Mouse (Mus musculus) thymus, adult 2 months (tissue): ENCODE data around the gene Ccdc77. TPM values are rescaled to one million over a fixed set of nuclear protein-coding genes. Genes with fewer than 3 reads are reported as not detected.

Experiments used
- DNase-seq: peaks from one replicate; pipeline ENCODE4 v3.0.0; 2021
- H3K27ac ChIP-seq: fragments of 200-500 bp; 2 replicates; pipeline ENCODE4 v1.5.1; 2012; ENCODE audit warnings: low read length, control low read depth; ENCODE audit not compliant: control insufficient read depth, insufficient read depth
- H3K27me3 ChIP-seq: fragments of 200-500 bp; 2 replicates; pipeline ENCODE4 v1.6.1; 2012; ENCODE audit warnings: mild to moderate bottlenecking, low read length, moderate library complexity, mixed read lengths; ENCODE audit not compliant: control insufficient read depth, insufficient read depth
- H3K36me3 ChIP-seq: fragments of 200-500 bp; 2 replicates; pipeline ENCODE4 v1.6.1; 2012; ENCODE audit warnings: mild to moderate bottlenecking, low read length, moderate library complexity; ENCODE audit not compliant: control insufficient read depth, insufficient read depth
- H3K4me1 ChIP-seq: fragments of 200-500 bp; replicated peaks from 2 replicates; pipeline ENCODE4 v1.6.1; 2012; ENCODE audit warnings: low read length; ENCODE audit not compliant: control insufficient read depth, insufficient read depth
- H3K4me3 ChIP-seq: fragments of 200-500 bp; 2 replicates; pipeline ENCODE4 v1.5.1; 2012; ENCODE audit warnings: mild to moderate bottlenecking, low read length, control low read depth, moderate library complexity; ENCODE audit not compliant: control insufficient read depth, insufficient read depth
- CTCF ChIP-seq: fragments of 200-500 bp; IDR thresholded peaks from 2 replicates; pipeline ENCODE4 v1.5.1; 2012; ENCODE audit warnings: mild to moderate bottlenecking, control low read depth, low read length, moderate library complexity, borderline replicate concordance; ENCODE audit not compliant: control insufficient read depth, poor library complexity, insufficient read depth; ENCODE audit errors: extremely low read depth
- POLR2A ChIP-seq: fragments of 200-500 bp; IDR thresholded peaks from 2 replicates; pipeline ENCODE4 v1.6.1; 2012; ENCODE audit warnings: mild to moderate bottlenecking, low read length, control low read depth, moderate library complexity; ENCODE audit not compliant: control insufficient read depth, poor library complexity, insufficient read depth; ENCODE audit errors: extremely low read depth
- WGBS: fragments of 180-500 bp; shearing (Covaris S2); methylation state at CpG from one replicate; pipeline ENCODE4 v1.1.7; 2018; 5-methylcytosine and 5-hydroxymethylcytosine counted together
- polyA plus RNA-seq: library from polyadenylated mRNA; depleted of rRNA; stranded (reverse); fragments of >200 nt; gene quantifications from 2 replicates; pipeline ENCODE4 v1.2.3, GENCODE M21; 2012

Gene Ccdc77
- polyA plus RNA-seq, 1 experiment: 7.6 TPM

- no peaks in the 10 kb centered on the region for H3K27me3 ChIP-seq
- 76% methylated on average over 3 of the region's 3 CpGs for WGBS
- H3K4me1 ChIP-seq: no peaks in the 10 kb centered on the region
- TF ChIP-seq POLR2A (no peak), CTCF (no peak)
- no peak for DNase-seq
- no peak overlapping the region for H3K4me3 ChIP-seq
- H3K27ac ChIP-seq: no peak overlapping the region
- H3K36me3 ChIP-seq: peaks cover 14% of the 10 kb centered on the region
These were observed 15.2 kb downstream of the Ccdc77 start for GRCm38 (mm10) chr6:120349018-120349417.

GRCm38 (mm10) chr6:120343992-120344391, 20.2 kb downstream of the Ccdc77 start:
- peaks cover 25% of the 10 kb centered on the region for H3K36me3 ChIP-seq
- no peak overlapping the region for H3K4me3 ChIP-seq
- H3K4me1 ChIP-seq: no peaks in the 10 kb centered on the region
- 92% methylated on average over 1 of the region's 1 CpGs for WGBS
- no peak overlapping the region for H3K27ac ChIP-seq
- H3K27me3 ChIP-seq: no peaks in the 10 kb centered on the region
- DNase-seq: no peak
- TF ChIP-seq CTCF: no peak
- no peak for TF ChIP-seq POLR2A

DNA sequence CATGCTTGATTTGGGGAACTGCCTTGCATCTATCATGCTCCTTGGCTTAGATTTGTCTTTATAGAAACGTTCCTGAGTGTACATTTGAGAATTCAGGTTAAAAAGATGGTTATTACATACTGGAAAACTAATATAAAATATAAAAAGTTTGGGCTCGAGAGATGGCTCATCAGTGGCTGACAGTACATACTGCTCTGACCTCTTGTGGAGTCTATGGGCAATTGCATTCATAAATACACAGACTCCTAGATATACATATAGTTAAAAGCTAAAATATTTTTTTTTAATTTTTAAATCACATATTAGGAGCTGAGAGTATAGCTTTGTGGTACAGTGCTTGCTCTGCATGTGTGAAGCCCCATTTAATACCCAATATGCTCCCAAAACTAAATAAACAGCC, 31.8 kb downstream of the Ccdc77 start:
- H3K27ac ChIP-seq: no peak overlapping the region
- H3K36me3 ChIP-seq: peaks cover 27% of the 10 kb centered on the region
- TF ChIP-seq POLR2A: no peak
- TF ChIP-seq CTCF: no peak
- H3K4me1 ChIP-seq: no peaks in the 10 kb centered on the region
- WGBS: 83% methylated on average over 2 of the region's 2 CpGs
- H3K27me3 ChIP-seq: no peaks in the 10 kb centered on the region
- no peak for DNase-seq
- H3K4me3 ChIP-seq: no peak overlapping the region

DNA sequence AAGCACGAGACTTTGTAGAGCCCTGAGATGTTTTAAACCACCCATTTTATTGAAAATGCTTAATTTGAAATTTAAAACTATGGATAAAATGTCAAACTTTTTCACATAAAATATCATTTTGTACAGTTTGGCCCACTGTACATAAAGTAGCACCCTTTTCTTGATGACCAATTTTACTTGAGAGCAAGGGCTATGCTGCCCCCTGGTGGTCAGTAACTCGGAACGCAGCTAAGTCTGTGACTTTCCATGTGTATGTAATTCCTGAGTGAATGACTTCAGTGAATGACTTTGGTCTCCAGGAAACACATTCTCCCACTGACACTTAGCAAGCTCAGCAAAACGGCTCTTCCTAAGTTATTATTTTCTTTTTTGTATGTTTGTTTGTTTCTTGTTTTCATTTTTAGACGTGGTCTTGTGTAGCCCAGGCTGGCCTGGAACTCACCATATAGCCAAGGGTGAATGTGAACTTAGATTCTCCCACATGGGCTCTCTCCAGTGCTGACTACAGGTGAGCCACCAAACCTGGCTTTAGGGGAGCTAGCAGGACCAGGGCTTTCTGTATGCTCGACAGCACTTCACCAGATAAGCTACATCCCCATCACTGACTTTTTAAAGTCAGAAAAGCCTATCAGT, 39.8 kb downstream of the Ccdc77 start:
- Histone ChIP-seq H3K4me1 (no peaks in the 10 kb centered on the region), H3K36me3 (peaks cover 5% of the 10 kb centered on the region), H3K4me3 (no peak overlapping the region), H3K27ac (no peak overlapping the region), H3K27me3 (no peaks in the 10 kb centered on the region)
- no peak for TF ChIP-seq POLR2A
- no peak for TF ChIP-seq CTCF
- WGBS: 51% methylated on average over 6 of the region's 6 CpGs
- peak; percentile 56 for DNase-seq

DNA sequence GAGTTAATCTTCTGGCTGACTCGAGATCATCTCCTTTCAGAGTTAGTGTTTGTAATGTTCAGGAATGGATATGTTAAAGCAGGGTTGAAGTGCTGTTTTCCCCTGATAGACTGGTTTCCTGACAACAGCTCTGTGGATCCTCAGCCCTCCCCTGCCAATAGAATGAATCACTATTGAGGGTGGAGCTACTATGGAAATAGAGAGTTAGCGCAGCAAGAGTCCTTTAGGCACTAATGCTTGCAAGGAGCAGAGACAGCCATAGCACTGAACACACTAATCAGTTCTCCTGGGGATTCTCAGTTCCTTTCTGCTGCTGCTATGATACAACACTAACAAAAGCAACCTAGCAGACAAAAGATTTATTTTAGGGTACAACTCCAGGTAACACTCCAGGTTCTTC, 43.8 kb downstream of the Ccdc77 start:
- Histone ChIP-seq H3K36me3 (no peaks in the 10 kb centered on the region; the same call in 1 of the 2 replicates), H3K27me3 (no peaks in the 10 kb centered on the region), H3K4me3 (no peak overlapping the region), H3K27ac (no peak overlapping the region), H3K4me1 (no peaks in the 10 kb centered on the region)
- no peak for DNase-seq
- TF ChIP-seq CTCF (no peak), POLR2A (no peak)
- 95% methylated on average over 2 of the region's 2 CpGs for WGBS

GRCm38 (mm10) chr6:120319129-120319528, 45.0 kb downstream of the Ccdc77 start:
- no peak overlapping the region for H3K4me3 ChIP-seq
- 95% methylated on average over 9 of the region's 9 CpGs for WGBS
- no peaks in the 10 kb centered on the region for H3K36me3 ChIP-seq
- H3K27me3 ChIP-seq: no peaks in the 10 kb centered on the region
- DNase-seq: no peak
- TF ChIP-seq POLR2A (no peak), CTCF (no peak)
- no peaks in the 10 kb centered on the region for H3K4me1 ChIP-seq
- no peak overlapping the region for H3K27ac ChIP-seq
